Mouse (Mus musculus) layer of hippocampus, postnatal 36 days (tissue): ENCODE results near the gene 1810049J17Rik. TPM values are rescaled to one million over a fixed set of nuclear protein-coding genes. Genes with fewer than 3 reads are reported as not detected.

Experiments used
- DNase-seq, 2 experiments: peaks; one replicate each; pipeline ENCODE4 v3.0.0; 2022
- total RNA-seq, 2 experiments: library from RNA; stranded (reverse); gene quantifications; 2 replicates each; pipeline ENCODE4 v1.2.3; 2021

1810049J17Rik gene
- total RNA-seq, 2 experiments from 2014 or later, result 2.0 TPM; not detected in 1

- no peak for DNase-seq
These were observed 14.6 kb downstream of the 1810049J17Rik start for GRCm38 (mm10) chr15:12307114-12307513.

GRCm38 (mm10) chr15:12306188-12307071 is 15.3 kb downstream of the 1810049J17Rik start:
- no peak for DNase-seq

- DNase-seq, result no peak
These were observed 19.9 kb downstream of the 1810049J17Rik start for GRCm38 (mm10) chr15:12301771-12302170.

GRCm38 (mm10) chr15:12298231-12298737 is 23.4 kb downstream of the 1810049J17Rik start:
- DNase-seq, result no peak

GRCm38 (mm10) chr15:12296228-12296627 is 25.5 kb downstream of the 1810049J17Rik start:
- no peak for DNase-seq

GRCm38 (mm10) chr15:12291757-12292156 is 29.9 kb downstream of the 1810049J17Rik start:
- DNase-seq, result no peak

GRCm38 (mm10) chr15:12290330-12290729 is 31.4 kb downstream of the 1810049J17Rik start:
- no peak for DNase-seq

- DNase-seq, result no peak
These were observed 36.2 kb downstream of the 1810049J17Rik start for GRCm38 (mm10) chr15:12285535-12285809.

- DNase-seq, result peak in 1 of 2 experiments; percentile 23
These were observed 36.7 kb downstream of the 1810049J17Rik start for GRCm38 (mm10) chr15:12284794-12285534.

GRCm38 (mm10) chr15:12279816-12280215 is 41.9 kb downstream of the 1810049J17Rik start:
- DNase-seq, result no peak

GRCm38 (mm10) chr15:12275091-12275623 is 46.5 kb downstream of the 1810049J17Rik start:
- DNase-seq, result no peak

GRCm38 (mm10) chr15:12274053-12274769 is 47.5 kb downstream of the 1810049J17Rik start:
- DNase-seq, result no peak

- DNase-seq, result no peak
These were observed 48.2 kb downstream of the 1810049J17Rik start for GRCm38 (mm10) chr15:12273325-12274052.

Other genes with a start within 250 kb of the 1810049J17Rik start
- gene Zfr, start 204.1 kb downstream of the 1810049J17Rik start, total RNA-seq, result 100 to 1,000 TPM; 347 to 362 TPM
- gene Mtmr12, start 116.9 kb downstream of the 1810049J17Rik start, total RNA-seq, result 10 to 100 TPM; 55.4 to 58.1 TPM
- gene Golph3, start 449 bp downstream of the 1810049J17Rik start, total RNA-seq, result 10 to 100 TPM; 92.1 to 99.2 TPM